Mouse (Mus musculus) bone marrow macrophage, adult 2 months (primary cell): ENCODE measurements around the gene Pglyrp4. TPM values are rescaled to one million over a fixed set of nuclear protein-coding genes. Genes with fewer than 3 reads are reported as not detected.
A peak's percentile ranks its signal among the peaks of the same experiment; 100 is the strongest.
"Not testable (repeated sequence)": the region's sequence is repeated elsewhere in the genome, so short reads cannot be mapped to it uniquely, and the experiment has no call there.

ENCODE experiments used
- H3K27ac ChIP-seq: 2 replicates; pipeline ENCODE4 v1.5.1; 2012; ENCODE audit warnings: low read depth, low read length; ENCODE audit not compliant: insufficient read depth
- H3K4me1 ChIP-seq: 2 replicates; pipeline ENCODE4 v1.6.1; 2012; ENCODE audit warnings: low read length; ENCODE audit not compliant: control insufficient read depth, insufficient read depth
- H3K4me3 ChIP-seq: 2 replicates; pipeline ENCODE4 v1.5.1; 2012; ENCODE audit warnings: mild to moderate bottlenecking, low read length, moderate library complexity; ENCODE audit not compliant: insufficient read depth
- CTCF ChIP-seq: IDR thresholded peaks from 2 replicates; pipeline ENCODE4 v1.5.1; 2012; ENCODE audit warnings: low read depth, mild to moderate bottlenecking, low read length, moderate library complexity
- POLR2A ChIP-seq: IDR thresholded peaks from 2 replicates; pipeline ENCODE4 v1.6.1; 2012; ENCODE audit warnings: mild to moderate bottlenecking, low read depth, low read length, borderline replicate concordance
- polyA plus RNA-seq: library from polyadenylated mRNA; stranded (reverse); fragments of >200 nt; gene quantifications from 2 replicates; pipeline ENCODE4 v1.2.4, GENCODE M21; 2012; ENCODE audit not compliant: missing spikeins, insufficient read depth, insufficient read length

The Pglyrp4 gene
- polyA plus RNA-seq, result not detected in 2 replicates

DNA sequence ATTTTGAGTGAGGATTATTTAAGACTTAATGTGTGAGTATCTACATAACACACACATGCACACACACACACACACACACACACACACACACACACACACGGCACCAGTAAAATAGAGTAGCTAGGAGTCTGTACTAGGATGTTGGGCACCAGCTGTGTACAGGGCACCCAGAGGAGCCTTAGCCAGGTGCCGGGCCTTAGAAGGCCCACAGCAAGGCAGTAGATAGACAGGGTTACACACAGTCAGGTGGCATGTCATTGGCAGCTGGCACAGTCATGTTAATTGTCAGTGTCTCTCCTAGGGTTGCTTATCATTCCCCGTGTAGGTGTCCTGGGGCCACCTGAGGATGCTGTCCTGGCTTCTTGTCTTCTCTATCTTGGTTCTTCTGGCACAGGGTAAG lies at the start of gene Pglyrp4:
Gene Pglyrp4 (plus strand): TSS at position 301 of the 400 bp plus-strand sequence.
- Histone ChIP-seq H3K27ac (no peak within 1 kb of the TSS), H3K4me1 (no peaks in the 10 kb centered on the region)

DNA sequence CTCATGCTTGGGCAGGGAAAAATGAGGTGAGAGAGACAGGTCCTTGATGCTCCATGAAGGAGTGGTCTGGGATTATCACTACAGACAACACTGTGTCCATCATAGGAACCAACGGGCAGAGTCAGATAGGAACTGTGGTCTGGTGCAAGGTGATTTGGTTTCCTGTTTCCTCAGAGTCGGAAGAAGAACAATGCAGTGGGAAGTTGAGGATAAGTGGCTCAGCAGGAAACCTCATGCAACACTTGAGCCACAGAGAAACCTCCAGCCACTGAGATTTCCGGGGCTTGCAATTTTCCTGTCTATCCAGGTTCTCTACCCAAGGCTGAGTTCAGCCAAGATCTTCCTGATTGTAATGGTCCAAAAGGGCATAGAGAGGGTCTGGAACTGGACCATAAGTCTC lies 48.0 kb upstream of the Pglyrp4 start:
- H3K27ac ChIP-seq, result no peak overlapping the region

More for the DNA sequence above, at the start of gene Pglyrp4:
- H3K4me3 ChIP-seq, result no peak within 1 kb of the TSS
- TF ChIP-seq CTCF (no peak), POLR2A (no peak)

DNA sequence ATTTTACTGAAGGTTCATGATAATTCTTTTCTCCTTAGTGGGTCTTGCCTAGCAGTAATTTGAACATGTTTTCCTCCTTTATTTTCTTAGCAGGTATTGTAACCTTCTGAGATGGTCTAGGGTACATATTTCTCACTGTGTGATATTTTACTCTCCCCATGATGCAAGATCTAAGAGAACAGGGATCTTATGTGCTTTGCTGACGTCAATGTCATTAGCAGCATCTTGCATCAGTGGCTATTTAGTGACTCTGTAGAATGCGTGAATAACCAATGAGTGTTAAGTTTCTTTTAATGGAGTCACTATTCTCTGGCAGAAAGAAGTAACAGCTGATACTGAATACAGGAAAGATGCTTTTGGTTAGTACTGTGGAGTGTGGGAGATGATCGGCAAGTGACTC lies 42.8 kb upstream of the Pglyrp4 start:
- no peak overlapping the region for H3K4me3 ChIP-seq
- TF ChIP-seq CTCF (no peak), POLR2A (no peak)
- H3K4me1 ChIP-seq, result peaks cover under 1% of the 10 kb centered on the region; the same call in 1 of the 2 replicates
- no peak overlapping the region for H3K27ac ChIP-seq

More for the DNA sequence above, 48.0 kb upstream of the Pglyrp4 start:
- no peak for TF ChIP-seq CTCF
- no peak for TF ChIP-seq POLR2A
- H3K4me3 ChIP-seq, result no peak overlapping the region
- peaks cover 5% of the 10 kb centered on the region for H3K4me1 ChIP-seq

DNA sequence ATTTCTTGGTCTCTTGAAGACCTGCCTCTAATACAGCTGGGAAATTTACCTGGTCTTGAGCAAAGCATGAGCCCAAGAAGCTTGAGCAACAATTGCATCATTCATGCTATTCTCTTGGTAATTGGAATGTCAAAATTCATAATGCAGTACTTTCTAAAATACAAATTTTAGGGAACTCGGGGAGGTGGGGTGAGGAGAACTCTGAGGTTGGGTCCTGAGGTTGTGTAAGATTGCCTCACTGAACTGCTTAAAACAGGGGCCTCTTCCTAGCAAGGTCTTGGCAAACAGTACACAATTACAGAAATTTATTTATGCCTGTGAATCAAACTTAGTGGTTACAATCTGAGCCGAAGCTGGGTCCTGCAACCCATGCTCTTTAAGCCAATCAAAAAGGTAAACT lies 39.9 kb upstream of the Pglyrp4 start:
- Histone ChIP-seq H3K4me1 (no peaks in the 10 kb centered on the region), H3K4me3 (no peak overlapping the region), H3K27ac (no peak overlapping the region)
- no peak for TF ChIP-seq POLR2A
- no peak for TF ChIP-seq CTCF

DNA sequence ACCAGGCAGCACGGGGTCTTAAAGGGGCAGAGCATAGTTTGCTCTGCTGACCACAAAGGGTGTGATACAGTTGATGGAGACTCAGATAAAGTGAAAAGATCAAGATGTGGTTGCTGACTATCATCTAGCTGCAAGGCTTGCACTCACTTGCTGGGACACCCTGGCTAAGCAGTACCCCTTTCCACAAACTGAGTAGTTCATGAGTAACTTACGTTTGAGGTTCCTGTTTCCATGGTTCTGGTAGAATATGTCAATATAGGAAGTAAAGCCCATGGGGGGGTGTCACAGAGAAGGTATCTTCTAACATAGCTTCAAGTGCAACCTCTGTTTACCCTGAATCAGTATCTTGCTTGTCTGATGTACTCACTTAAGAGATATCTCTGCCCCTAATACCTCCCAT lies 33.2 kb upstream of the Pglyrp4 start:
- no peaks in the 10 kb centered on the region for H3K4me1 ChIP-seq
- H3K4me3 ChIP-seq, result no peak overlapping the region
- H3K27ac ChIP-seq, result no peak overlapping the region
- no peak for TF ChIP-seq CTCF
- TF ChIP-seq POLR2A, result no peak

DNA sequence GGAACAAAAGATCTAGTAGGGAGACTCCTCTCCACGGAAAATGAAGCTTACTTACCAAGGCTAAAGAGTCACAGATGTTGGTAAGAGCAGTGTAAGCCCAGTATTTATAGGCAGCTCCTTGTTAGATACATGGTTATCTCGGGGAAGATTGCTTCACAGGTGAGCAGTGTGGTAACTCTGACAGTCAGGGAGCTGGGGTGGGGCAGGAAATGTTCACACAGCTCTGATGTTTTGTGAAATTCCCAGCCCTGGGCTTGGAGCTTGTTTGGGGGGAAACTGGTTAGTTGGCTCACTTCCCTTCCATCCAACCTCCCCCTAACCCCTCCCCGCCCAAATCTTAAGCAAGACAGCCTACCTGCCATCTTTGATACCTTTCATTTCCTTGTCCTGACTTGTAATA lies 31.1 kb upstream of the Pglyrp4 start, which contains the start of gene S100a9:
Gene S100a9 (minus strand): TSS at position 109 of the 400 bp plus-strand sequence.
- H3K27ac ChIP-seq, result no peak within 1 kb of the TSS
- TF ChIP-seq CTCF, result no peak
- TF ChIP-seq POLR2A, result no peak
- H3K4me1 ChIP-seq, result no peaks in the 10 kb centered on the region
- H3K4me3 ChIP-seq, result no peak within 1 kb of the TSS

DNA sequence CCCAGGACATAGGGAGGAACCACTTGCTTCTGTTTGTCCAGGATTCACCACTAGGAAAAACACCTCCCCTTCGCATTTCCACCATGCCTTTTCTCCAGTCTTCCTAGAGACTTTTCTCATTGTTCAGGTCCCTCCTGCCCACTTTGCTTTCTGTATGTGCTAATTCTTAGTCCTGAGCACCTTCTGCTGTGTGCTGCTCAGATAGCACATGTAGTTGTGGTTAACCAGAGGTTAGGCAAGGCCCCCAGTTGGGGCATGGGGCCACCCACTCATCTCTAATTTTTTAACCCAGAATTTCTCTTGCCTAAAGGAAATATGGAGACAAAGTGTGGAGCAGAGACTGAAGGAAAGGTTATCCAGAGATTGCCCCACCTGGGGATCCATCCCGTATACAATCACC lies 24.5 kb upstream of the Pglyrp4 start:
- Histone ChIP-seq H3K4me1 (no peaks in the 10 kb centered on the region), H3K27ac (no peak overlapping the region), H3K4me3 (no peak overlapping the region)
- TF ChIP-seq CTCF (no peak), POLR2A (no peak)

DNA sequence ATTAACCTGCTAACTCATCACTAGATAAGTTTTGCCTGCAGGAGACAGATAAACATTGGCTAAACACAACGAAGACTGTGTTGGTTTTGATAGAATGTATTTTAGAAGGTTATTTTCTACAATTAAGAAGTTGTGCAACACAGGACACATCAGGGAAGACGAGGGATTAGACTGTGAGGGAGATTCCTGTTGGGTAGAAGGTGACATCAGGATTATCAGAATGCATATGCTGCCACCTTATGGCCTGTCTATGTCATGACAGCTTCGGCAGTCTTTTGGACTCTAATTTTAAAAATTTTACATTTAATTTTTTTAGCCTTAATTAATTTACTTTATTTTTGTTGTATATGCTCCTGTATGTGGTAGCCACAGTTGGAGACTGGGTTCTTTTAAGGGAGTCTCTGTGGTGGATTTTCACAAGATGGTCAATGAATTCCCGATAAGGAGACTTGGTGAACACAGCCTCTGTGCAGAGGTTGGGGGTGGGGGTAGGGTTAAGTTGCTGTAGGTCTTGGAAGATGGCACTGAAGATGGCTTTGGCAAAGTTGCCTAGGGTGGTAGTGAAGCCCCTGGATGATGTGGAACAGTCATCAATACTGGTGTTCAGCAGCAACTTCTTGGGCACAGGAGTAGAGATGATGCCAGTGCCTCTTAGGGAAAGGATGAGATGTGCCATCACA lies 18.0 kb upstream of the Pglyrp4 start:
- no peak for TF ChIP-seq CTCF
- no peak for TF ChIP-seq POLR2A
- no peaks in the 10 kb centered on the region for H3K4me1 ChIP-seq
- no peak overlapping the region for H3K4me3 ChIP-seq
- H3K27ac ChIP-seq, result no peak overlapping the region

DNA sequence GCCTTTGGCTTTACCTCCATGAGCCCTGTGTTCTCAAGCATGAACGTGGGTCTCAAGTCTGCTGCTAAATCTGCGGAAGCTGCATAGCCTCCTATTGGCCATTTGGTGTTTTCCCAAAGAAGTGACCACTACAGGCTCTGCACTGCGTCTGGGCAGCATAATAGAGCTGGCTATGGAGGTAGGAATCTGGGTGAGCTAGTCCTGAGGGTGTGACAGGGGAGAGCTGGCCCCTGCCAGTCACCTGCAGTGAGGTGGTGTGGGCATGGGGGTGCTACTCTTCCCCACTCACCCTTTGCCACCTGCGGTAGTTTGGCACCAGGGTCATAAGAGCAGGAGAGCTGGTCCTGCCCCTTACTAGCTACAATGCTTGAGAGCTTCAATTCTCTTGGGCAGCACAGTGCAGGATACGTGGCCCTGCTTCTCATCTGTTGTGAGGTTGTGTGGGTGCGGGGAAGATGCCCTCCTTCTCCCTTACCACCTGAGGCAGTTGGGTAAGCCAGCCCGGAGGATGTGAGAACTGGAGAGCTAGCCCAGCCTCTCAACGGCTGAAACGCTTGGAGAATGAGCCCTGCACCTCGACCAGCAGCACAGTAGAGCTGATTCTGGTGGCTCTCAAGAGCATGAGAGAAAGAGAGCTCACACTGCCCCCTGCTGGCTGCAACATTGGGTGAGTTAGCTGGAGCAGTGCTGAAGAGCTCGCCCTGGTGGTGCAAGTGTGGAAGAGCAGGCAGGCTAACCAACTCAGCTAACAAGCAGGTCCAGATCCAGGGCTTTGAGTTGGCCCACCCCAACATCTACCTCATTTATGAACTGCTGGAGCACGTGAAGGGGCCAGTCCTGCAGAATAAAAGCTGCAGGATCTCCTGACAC lies 16.9 kb upstream of the Pglyrp4 start:
- H3K27ac ChIP-seq, result no peak overlapping the region
- no peaks in the 10 kb centered on the region for H3K4me1 ChIP-seq
- TF ChIP-seq CTCF, result peak; percentile 99
- TF ChIP-seq POLR2A, result no peak
- no peak overlapping the region for H3K4me3 ChIP-seq

DNA sequence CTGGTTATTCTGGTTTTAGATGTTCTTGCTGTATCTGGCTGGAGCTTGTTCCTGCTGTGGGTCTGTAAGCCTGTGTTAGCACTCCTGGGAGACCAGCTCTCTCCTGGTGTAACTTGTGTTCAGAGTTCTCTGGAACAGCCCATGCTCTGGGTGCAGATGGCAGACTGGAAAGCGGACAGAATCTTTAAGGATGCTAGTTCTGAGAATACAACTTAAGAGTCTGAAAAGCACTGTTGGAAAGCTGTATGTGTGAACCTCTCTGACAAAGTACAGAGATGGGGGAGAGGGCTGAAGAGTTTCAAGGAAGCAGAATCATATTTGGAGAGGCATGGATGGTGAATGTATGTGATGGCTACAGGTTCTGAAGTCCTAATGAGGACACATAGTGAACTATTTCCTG lies 23.0 kb downstream of the Pglyrp4 start:
- TF ChIP-seq POLR2A (no peak), CTCF (no peak)
- Histone ChIP-seq H3K27ac (no peak overlapping the region), H3K4me1 (no peaks in the 10 kb centered on the region), H3K4me3 (no peak overlapping the region)

DNA sequence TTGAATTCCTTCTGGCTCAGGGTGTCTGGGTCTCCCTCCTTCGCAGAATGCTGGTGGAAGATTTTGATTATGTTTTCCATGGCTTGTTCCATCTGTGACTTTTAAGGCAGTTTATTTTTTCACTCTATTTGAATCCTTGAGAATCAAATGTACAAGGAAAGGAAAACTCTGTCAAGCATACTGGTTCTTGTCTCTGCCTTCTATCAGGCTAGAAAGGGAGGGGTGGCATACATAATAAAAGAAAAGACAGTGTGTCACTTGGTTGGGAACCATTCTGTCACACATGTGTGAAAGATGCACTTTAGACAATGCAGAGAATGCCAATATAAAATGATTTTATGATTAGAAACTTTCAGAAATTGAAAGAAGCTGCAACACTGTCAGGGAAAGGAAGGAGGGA lies 51.1 kb downstream of the Pglyrp4 start, which contains the start of gene Gm5849:
Gene Gm5849 (minus strand): TSS at position 101 of the 400 bp plus-strand sequence.
- H3K27ac ChIP-seq, H3K4me1 ChIP-seq, H3K4me3 ChIP-seq: not testable (repeated sequence)
